Mouse (Mus musculus): ENCODE measurements around the gene Actr2.
"Not testable (repeated sequence)": the region's sequence is repeated elsewhere in the genome, so short reads cannot be mapped to it uniquely, and the experiment has no call there.

GRCm38 (mm10) chr11:20064086-20064485 is 48.6 kb downstream of the Actr2 start:
- TF ChIP-seq CTCF (IDR thresholded peaks at IDR 0.05; ENCODE audit: control insufficient read depth, insufficient read depth, insufficient read length); MYOD1 (IDR thresholded peaks at IDR 0.05; ENCODE audit: control insufficient read depth, insufficient read length, low read depth); MAX (IDR thresholded peaks at IDR 0.05); MYOG (IDR thresholded peaks at IDR 0.05; ENCODE audit: control insufficient read depth, extremely low read depth, insufficient read length); CEBPB (IDR thresholded peaks at IDR 0.05; ENCODE audit: low read depth); FOSL1 (IDR thresholded peaks at IDR 0.05; ENCODE audit: insufficient read depth, low read length, poor library complexity, severe bottlenecking): not testable (repeated sequence)
